Mouse (Mus musculus) kidney, embryonic 14.5 days (tissue): ENCODE data around the gene A530016L24Rik. TPM values are rescaled to one million over a fixed set of nuclear protein-coding genes. Genes with fewer than 3 reads are reported as not detected.

Experiments used
- ATAC-seq: fragments of 200-750 bp; cut with Nextera tagmentation; 2 replicates; pipeline ENCODE4 v1.8.0; 2017; ENCODE audit warnings: moderate number of reproducible peaks, mild to moderate bottlenecking, moderate TSS enrichment, moderate library complexity; ENCODE audit not compliant: low FRiP score, low TSS enrichment
- H3K27ac ChIP-seq: fragments of 300-500 bp; sonication (generic); 2 replicates; pipeline ENCODE4 v1.5.1; 2014; ENCODE audit warnings: low read depth, mild to moderate bottlenecking, low read length, moderate library complexity, mixed read lengths
- H3K27me3 ChIP-seq: fragments of 300-500 bp; sonication (generic); 2 replicates; pipeline ENCODE4 v1.6.1; 2014; ENCODE audit warnings: mild to moderate bottlenecking, low read length; ENCODE audit not compliant: control insufficient read depth, insufficient read depth
- H3K36me3 ChIP-seq: fragments of 300-500 bp; sonication (generic); 2 replicates; pipeline ENCODE4 v1.6.1; 2014; ENCODE audit warnings: low read length, mixed read lengths; ENCODE audit not compliant: control insufficient read depth, insufficient read depth
- H3K4me1 ChIP-seq: fragments of 300-500 bp; sonication (generic); 2 replicates; pipeline ENCODE4 v1.6.1; 2014; ENCODE audit warnings: low read length, mixed read lengths; ENCODE audit not compliant: control insufficient read depth, insufficient read depth
- H3K4me2 ChIP-seq: fragments of 300-500 bp; sonication (generic); replicated peaks from 2 replicates; pipeline ENCODE4 v1.6.1; 2014; ENCODE audit warnings: low read depth, mild to moderate bottlenecking, low read length
- H3K4me3 ChIP-seq: fragments of 300-500 bp; sonication (generic); 2 replicates; pipeline ENCODE4 v1.5.1; 2014; ENCODE audit warnings: mild to moderate bottlenecking, low read length
- H3K9ac ChIP-seq: fragments of 300-500 bp; sonication (generic); 2 replicates; pipeline ENCODE4 v1.6.1; 2014; ENCODE audit warnings: low read depth, mild to moderate bottlenecking, low read length, moderate library complexity
- H3K9me3 ChIP-seq: fragments of 300-500 bp; sonication (generic); 2 replicates; pipeline ENCODE4 v1.6.1; 2016; ENCODE audit warnings: low read length; ENCODE audit not compliant: control insufficient read depth
- WGBS: fragments of 180-500 bp; shearing (Covaris S2); extraction: QIAGEN DNeasy Blood & Tissue Kit; methylation state at CpG from one replicate; pipeline ENCODE4 v1.1.7; 2014; 5-methylcytosine and 5-hydroxymethylcytosine counted together
- polyA plus RNA-seq: library from polyadenylated mRNA; unstranded; fragments of >200 nt; fragmentation: Nextera tagmentation; extraction: Ambion mirVana; gene quantifications from 2 replicates; pipeline ENCODE4 v1.2.1, GENCODE M21; 2014

The A530016L24Rik gene
- polyA plus RNA-seq, 1 experiment from 2014 or later = 0.08 TPM

DNA sequence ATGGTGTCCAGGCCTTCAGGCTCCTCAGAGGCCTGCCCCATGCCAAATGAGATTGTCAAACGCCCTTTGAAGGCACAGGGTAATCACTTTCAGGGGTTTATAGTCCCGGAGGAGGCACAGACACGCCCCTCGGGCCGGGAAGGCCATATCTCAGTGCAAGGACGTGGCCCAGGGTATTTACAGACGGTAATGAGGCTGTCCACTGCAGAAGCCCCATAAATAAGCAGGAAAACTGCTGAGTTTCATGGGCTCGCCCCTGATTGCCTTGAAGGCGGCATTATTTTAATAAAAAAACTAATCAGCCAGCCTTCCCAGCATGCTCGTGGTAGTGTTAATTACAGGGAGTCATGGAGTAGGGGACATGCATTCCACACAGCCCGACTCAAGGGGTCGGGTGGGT lies 26.8 kb upstream of the A530016L24Rik start:
- H3K36me3 ChIP-seq = no peaks in the 10 kb centered on the region
- no peak overlapping the region for H3K9ac ChIP-seq
- no peak overlapping the region for H3K4me2 ChIP-seq
- H3K4me3 ChIP-seq = no peak overlapping the region
- no peak for ATAC-seq
- H3K27me3 ChIP-seq = peaks cover 4% of the 10 kb centered on the region
- no peak overlapping the region for H3K27ac ChIP-seq
- 13% methylated on average over 12 of the region's 12 CpGs for WGBS
- H3K4me1 ChIP-seq = no peaks in the 10 kb centered on the region
- H3K9me3 ChIP-seq = no peaks in the 10 kb centered on the region

DNA sequence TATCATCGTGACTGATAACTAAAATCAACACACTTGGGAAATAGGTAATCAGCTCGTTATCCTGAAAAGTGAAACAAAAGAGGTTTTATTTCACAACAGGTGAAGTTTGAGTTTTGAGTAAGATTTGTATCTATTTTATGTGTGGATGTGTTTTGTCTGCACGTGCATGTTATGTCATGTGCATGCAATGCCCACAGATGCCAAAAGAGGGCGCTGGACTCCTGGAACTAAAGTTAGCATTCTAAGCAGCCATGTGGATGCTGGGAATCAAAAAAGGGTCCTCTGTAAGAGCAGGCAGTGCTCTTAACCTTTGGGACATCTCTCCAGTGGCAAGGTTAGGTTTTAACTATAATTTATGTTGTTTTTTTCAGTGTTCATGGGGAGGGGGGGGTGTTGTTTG lies 26.0 kb upstream of the A530016L24Rik start:
- WGBS = 82% methylated on average over 4 of the region's 4 CpGs
- no peaks in the 10 kb centered on the region for H3K9me3 ChIP-seq
- no peak overlapping the region for H3K27ac ChIP-seq
- no peak for ATAC-seq
- H3K4me1 ChIP-seq = no peaks in the 10 kb centered on the region
- H3K4me2 ChIP-seq = no peak overlapping the region
- peaks cover 4% of the 10 kb centered on the region for H3K27me3 ChIP-seq
- no peak overlapping the region for H3K9ac ChIP-seq
- no peak overlapping the region for H3K4me3 ChIP-seq
- no peaks in the 10 kb centered on the region for H3K36me3 ChIP-seq

DNA sequence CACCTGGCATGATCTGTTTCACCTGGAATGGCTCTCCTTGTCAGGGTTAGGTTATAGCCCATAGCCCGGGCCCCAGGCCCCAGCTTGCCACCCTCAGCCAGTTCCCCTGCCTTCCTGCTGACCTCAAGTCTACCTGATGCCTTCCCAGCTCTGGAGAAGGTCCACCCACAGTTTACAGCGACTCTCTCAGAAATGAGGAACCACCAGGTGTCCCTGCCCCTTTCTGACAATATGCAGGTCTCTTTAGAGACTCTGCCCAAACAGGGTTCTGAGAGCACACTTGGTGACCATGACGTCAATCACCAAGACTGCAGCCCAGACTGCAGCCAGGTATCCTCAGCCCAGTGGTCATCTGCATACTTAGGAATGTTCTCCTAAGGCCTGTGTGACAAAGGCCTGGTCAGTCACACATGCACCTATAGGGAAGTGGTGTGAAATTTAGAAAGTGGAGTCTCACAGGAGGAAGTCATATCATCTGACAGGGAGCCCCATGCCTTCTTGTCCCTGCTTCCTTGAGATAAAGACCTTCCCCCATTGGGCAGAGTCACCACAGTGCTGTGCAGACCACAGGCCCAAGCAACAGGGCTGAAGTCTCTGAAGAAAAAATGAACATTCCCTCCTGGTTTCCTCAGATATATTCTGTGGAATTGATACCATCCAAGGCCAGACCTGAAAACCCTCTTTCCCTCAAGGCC lies 25.4 kb upstream of the A530016L24Rik start:
- no peaks in the 10 kb centered on the region for H3K36me3 ChIP-seq
- H3K27me3 ChIP-seq = peaks cover 4% of the 10 kb centered on the region
- 80% methylated on average over 3 of the region's 3 CpGs for WGBS
- no peak overlapping the region for H3K4me2 ChIP-seq
- no peaks in the 10 kb centered on the region for H3K9me3 ChIP-seq
- ATAC-seq = no peak
- no peak overlapping the region for H3K9ac ChIP-seq
- H3K27ac ChIP-seq = no peak overlapping the region
- H3K4me3 ChIP-seq = no peak overlapping the region
- no peaks in the 10 kb centered on the region for H3K4me1 ChIP-seq

DNA sequence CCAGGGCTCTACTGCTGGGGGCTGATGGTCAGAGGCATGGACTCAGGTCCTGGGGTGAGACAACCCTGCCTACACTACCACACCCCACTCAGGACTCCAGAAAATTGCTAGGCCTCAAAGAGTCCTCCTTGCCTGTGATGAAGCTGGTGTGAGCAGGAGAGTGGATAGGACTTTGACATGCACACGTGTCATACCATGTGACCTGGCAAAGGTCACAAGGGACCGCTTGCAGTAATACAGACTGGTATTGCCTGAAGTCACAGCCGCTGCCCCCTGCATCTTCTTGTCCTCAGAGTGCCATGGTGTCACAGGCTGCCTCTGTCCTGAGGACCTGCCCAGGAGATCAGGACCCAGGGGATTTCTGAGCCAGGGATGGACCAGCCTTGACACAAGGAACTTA lies 24.7 kb upstream of the A530016L24Rik start:
- no peak overlapping the region for H3K27ac ChIP-seq
- ATAC-seq = no peak
- no peaks in the 10 kb centered on the region for H3K9me3 ChIP-seq
- H3K4me1 ChIP-seq = no peaks in the 10 kb centered on the region
- no peak overlapping the region for H3K9ac ChIP-seq
- H3K4me2 ChIP-seq = no peak overlapping the region
- H3K36me3 ChIP-seq = no peaks in the 10 kb centered on the region
- H3K27me3 ChIP-seq = peaks cover 4% of the 10 kb centered on the region; the same call in 1 of the 2 replicates
- H3K4me3 ChIP-seq = no peak overlapping the region
- 76% methylated on average over 3 of the region's 3 CpGs for WGBS

DNA sequence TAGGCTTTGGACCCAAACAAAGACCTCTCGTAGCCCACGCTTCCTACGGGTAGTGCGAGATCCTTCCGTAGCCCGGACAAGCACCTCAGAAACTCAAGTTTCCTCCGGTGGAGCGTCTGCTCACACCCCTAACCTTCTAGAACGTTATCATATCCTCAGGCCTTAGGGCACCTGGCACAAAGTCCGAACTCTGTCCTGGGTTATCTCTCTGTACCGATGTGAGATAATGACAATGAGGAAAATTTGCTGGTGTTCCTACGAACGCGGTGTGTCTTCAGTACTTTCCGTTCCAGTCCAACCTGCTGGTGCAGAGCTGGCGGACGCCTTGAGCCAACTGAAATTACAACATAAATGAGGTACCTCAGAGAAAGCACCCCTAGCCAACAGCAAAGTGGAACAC lies 23.3 kb upstream of the A530016L24Rik start:
- peaks cover 10% of the 10 kb centered on the region; the same call in 1 of the 2 replicates for H3K27me3 ChIP-seq
- no peaks in the 10 kb centered on the region for H3K9me3 ChIP-seq
- 93% methylated on average over 17 of the region's 17 CpGs for WGBS
- no peaks in the 10 kb centered on the region for H3K4me1 ChIP-seq
- no peak overlapping the region for H3K4me3 ChIP-seq
- no peak overlapping the region for H3K27ac ChIP-seq
- ATAC-seq = no peak
- no peaks in the 10 kb centered on the region for H3K36me3 ChIP-seq
- no peak overlapping the region for H3K4me2 ChIP-seq
- no peak overlapping the region for H3K9ac ChIP-seq

DNA sequence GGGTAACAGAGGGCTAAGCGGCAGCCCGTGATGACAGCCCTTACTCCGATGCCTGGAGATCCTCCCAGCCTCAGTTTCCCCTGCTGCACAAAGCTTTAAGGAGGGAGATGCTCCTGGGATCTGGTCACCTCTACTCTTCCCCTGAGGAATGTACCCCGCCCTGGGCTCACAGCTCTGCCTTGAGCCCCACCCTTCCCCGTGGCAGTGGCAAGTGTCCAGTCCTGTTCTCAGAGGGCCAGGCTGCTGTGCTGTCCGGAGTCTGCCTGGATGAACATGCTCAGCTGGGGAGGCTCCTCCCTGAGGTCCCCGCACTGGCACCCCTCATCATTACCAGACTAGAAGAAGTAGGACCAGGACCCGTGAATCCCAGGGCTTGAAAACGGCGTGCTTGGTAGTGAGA lies 21.9 kb upstream of the A530016L24Rik start:
- WGBS = 73% methylated on average over 10 of the region's 10 CpGs
- peaks cover 7% of the 10 kb centered on the region for H3K27me3 ChIP-seq
- no peaks in the 10 kb centered on the region for H3K36me3 ChIP-seq
- H3K9ac ChIP-seq = no peak overlapping the region
- no peaks in the 10 kb centered on the region for H3K9me3 ChIP-seq
- H3K27ac ChIP-seq = no peak overlapping the region
- H3K4me1 ChIP-seq = no peaks in the 10 kb centered on the region
- H3K4me3 ChIP-seq = no peak overlapping the region
- no peak overlapping the region for H3K4me2 ChIP-seq
- no peak for ATAC-seq

DNA sequence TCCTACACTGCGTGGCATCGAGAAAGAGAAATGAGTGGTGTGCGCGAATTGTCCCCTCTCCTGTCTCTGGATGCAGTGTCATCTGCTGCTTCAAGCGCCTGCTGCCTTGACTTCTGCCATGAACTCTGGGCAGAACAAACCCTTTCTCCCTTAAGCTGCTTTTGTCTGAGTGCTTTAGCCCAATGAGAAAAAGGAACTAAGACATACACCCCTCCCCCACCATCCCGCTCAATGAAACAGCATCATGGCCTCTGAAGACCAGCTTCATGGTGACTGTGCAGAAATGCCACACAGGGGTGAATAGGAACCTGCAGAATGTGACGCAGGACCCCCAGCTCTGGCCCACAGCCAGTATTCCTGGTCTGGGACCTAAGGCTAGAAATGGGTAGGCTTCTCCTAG lies 19.9 kb upstream of the A530016L24Rik start:
- H3K4me3 ChIP-seq = no peak overlapping the region
- 88% methylated on average over 7 of the region's 7 CpGs for WGBS
- no peaks in the 10 kb centered on the region for H3K4me1 ChIP-seq
- no peak overlapping the region for H3K9ac ChIP-seq
- no peak overlapping the region for H3K27ac ChIP-seq
- H3K27me3 ChIP-seq = peaks cover 21% of the 10 kb centered on the region
- no peaks in the 10 kb centered on the region for H3K9me3 ChIP-seq
- no peak overlapping the region for H3K4me2 ChIP-seq
- ATAC-seq = no peak
- no peaks in the 10 kb centered on the region for H3K36me3 ChIP-seq

DNA sequence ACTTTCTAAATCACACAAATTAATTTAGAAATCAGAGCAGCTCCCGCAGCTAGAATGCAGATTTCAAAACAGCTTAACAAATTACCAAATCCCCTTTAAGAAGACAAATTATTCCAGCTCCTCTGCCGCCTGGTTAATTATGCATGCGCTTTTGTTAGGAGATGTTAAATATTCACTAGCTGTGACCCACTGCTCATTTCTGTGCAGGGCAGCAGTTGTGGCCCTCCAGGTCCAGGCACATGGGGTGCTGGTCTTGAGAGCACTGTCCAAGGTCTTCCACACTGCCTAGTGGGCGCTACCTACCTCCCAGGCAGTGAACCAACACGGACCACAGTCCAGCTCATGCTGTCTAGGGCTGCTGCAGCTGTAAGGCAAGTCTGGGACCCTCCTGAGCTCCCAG lies 19.0 kb upstream of the A530016L24Rik start:
- no peaks in the 10 kb centered on the region for H3K4me1 ChIP-seq
- no peak for ATAC-seq
- no peaks in the 10 kb centered on the region for H3K36me3 ChIP-seq
- H3K9me3 ChIP-seq = no peaks in the 10 kb centered on the region
- H3K27me3 ChIP-seq = peaks cover 29% of the 10 kb centered on the region
- no peak overlapping the region for H3K4me2 ChIP-seq
- WGBS = 78% methylated on average over 5 of the region's 5 CpGs
- no peak overlapping the region for H3K9ac ChIP-seq
- H3K27ac ChIP-seq = no peak overlapping the region
- no peak overlapping the region for H3K4me3 ChIP-seq

DNA sequence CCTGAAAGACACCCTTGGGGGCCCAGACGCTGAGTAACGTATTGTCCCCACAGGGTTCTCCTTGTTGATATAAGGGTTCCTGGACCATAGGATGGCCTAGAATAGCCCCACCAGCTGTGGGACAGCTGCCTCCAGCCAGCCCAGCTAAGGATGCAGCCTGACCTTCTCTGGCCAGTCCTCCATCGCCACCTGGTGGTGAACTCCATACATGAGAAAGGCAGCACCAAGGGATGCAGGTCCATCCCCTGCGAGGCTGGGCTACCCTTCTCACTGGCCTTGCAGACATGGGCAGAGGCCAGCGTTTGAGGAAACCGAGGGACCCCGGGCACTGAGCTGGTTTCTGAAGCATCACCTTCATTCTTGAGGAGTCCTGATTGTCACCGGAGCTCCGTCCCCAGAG lies 15.5 kb upstream of the A530016L24Rik start:
- WGBS = 13% methylated on average over 9 of the region's 9 CpGs
- peak; percentile 75 for ATAC-seq
- no peak overlapping the region for H3K9ac ChIP-seq
- no peaks in the 10 kb centered on the region for H3K4me1 ChIP-seq
- no peak overlapping the region for H3K27ac ChIP-seq
- H3K4me3 ChIP-seq = no peak overlapping the region
- no peaks in the 10 kb centered on the region for H3K9me3 ChIP-seq
- no peaks in the 10 kb centered on the region for H3K36me3 ChIP-seq
- peaks cover 38% of the 10 kb centered on the region for H3K27me3 ChIP-seq
- no peak overlapping the region for H3K4me2 ChIP-seq
